Mouse (Mus musculus): ENCODE results near the gene Nppb.

DNA sequence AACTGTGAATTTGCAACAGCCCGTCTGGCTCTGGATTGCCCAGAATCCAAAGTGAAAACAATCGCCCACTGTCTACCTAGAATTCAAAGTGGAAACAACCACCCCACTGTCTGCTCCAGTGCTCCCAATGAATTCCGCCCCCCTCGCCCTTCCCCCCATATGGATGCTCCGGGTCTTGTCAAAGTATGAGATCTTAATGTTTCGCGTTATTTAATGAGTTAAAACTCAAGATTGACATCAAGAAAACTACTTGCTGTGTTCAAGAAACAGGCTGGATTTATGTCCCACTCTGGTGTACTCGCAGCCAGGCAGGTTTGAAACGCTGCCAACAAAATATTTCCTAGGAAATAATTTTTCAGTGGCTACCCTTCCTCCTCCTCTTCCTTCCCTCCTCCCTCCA lies 45.5 kb upstream of the Nppb start:
- TF ChIP-seq CTCF (IDR thresholded peaks at IDR 0.05; ENCODE audit: insufficient read depth, low read depth, low read length) (no peak), POLR2A (IDR thresholded peaks at IDR 0.05; ENCODE audit: insufficient read depth, low read depth, low read length) (no peak)
